Mouse (Mus musculus): Measurements from ENCODE around the gene Slc35e3.

- TF ChIP-seq CTCF (IDR thresholded peaks at IDR 0.05; ENCODE audit: low read depth): no peak
- no peak for TF ChIP-seq EP300 (IDR thresholded peaks at IDR 0.05; ENCODE audit: low read depth)
Observed at GRCm38 (mm10) chr10:117749787-117750343, 3.7 kb upstream of the Slc35e3 start.

All from liver, postnatal 0 days (tissue).